Mouse (Mus musculus) thymus, adult 2 months (tissue): ENCODE results near the gene Slc9a3r1.

ENCODE experiments used
- CTCF ChIP-seq: fragments of 200-500 bp; IDR thresholded peaks from 2 replicates; pipeline ENCODE4 v1.5.1; 2012; ENCODE audit warnings: mild to moderate bottlenecking, control low read depth, low read length, moderate library complexity, borderline replicate concordance; ENCODE audit not compliant: control insufficient read depth, poor library complexity, insufficient read depth; ENCODE audit errors: extremely low read depth
- POLR2A ChIP-seq: fragments of 200-500 bp; IDR thresholded peaks from 2 replicates; pipeline ENCODE4 v1.6.1; 2012; ENCODE audit warnings: mild to moderate bottlenecking, low read length, control low read depth, moderate library complexity; ENCODE audit not compliant: control insufficient read depth, poor library complexity, insufficient read depth; ENCODE audit errors: extremely low read depth

DNA sequence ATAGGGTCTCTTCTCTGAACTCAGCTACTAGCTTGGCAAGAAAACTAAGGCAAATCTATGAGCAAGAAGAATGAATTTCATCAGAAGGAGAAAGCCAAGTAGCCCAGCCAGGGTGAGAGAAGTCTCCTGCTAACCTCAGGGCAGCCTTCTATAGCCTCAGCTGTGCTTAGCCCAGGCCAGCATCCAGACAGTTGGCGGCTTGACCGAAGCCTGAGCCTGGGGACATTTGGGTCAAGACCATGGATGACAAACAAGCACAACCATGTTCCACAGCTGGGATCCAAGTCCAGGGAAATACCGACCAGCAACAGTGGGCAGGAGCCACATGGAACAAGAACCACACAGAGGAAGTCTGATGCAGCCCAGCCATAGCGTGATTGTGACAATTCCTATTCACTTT is 15.3 kb upstream of the Slc9a3r1 start:
- TF ChIP-seq CTCF (no peak), POLR2A (no peak)
